Mouse (Mus musculus): ENCODE results near the gene Cmpk2. TPM values are rescaled to one million over a fixed set of nuclear protein-coding genes. Genes with fewer than 3 reads are reported as not detected.

Cmpk2 gene
- total RNA-seq, 2 experiments from 2014 or later, result 85.9 to 86.0 TPM

- no peak for ATAC-seq (replicated peaks; ENCODE audit: low FRiP score, poor library complexity, severe bottlenecking)
Observed at GRCm38 (mm10) chr12:26477198-26477597, 8.2 kb downstream of the Cmpk2 start.

- ATAC-seq (replicated peaks; ENCODE audit: low FRiP score, poor library complexity, severe bottlenecking), result no peak
Observed at GRCm38 (mm10) chr12:26478196-26479004, 9.4 kb downstream of the Cmpk2 start.

GRCm38 (mm10) chr12:26485738-26486580, 17.0 kb downstream of the Cmpk2 start:
- ATAC-seq (replicated peaks; ENCODE audit: low FRiP score, poor library complexity, severe bottlenecking), result peak; percentile 76

GRCm38 (mm10) chr12:26487874-26488616, 19.0 kb downstream of the Cmpk2 start:
- peak; percentile 81 for ATAC-seq (replicated peaks; ENCODE audit: low FRiP score, poor library complexity, severe bottlenecking)

GRCm38 (mm10) chr12:26488617-26489274, 19.7 kb downstream of the Cmpk2 start:
- no peak for ATAC-seq (replicated peaks; ENCODE audit: low FRiP score, poor library complexity, severe bottlenecking)

- no peak for ATAC-seq (replicated peaks; ENCODE audit: low FRiP score, poor library complexity, severe bottlenecking)
Observed at GRCm38 (mm10) chr12:26489942-26490341, 20.9 kb downstream of the Cmpk2 start.

GRCm38 (mm10) chr12:26501042-26501441, 32.0 kb downstream of the Cmpk2 start:
- ATAC-seq (replicated peaks; ENCODE audit: low FRiP score, poor library complexity, severe bottlenecking), result no peak

GRCm38 (mm10) chr12:26510971-26511370, 42.0 kb downstream of the Cmpk2 start:
- ATAC-seq (replicated peaks; ENCODE audit: low FRiP score, poor library complexity, severe bottlenecking), result no peak

GRCm38 (mm10) chr12:26518206-26518605, 49.2 kb downstream of the Cmpk2 start:
- no peak for ATAC-seq (replicated peaks; ENCODE audit: low FRiP score, poor library complexity, severe bottlenecking)

- ATAC-seq (replicated peaks; ENCODE audit: low FRiP score, poor library complexity, severe bottlenecking), result no peak
Observed at GRCm38 (mm10) chr12:26524943-26525697, 56.1 kb downstream of the Cmpk2 start.

- ATAC-seq (replicated peaks; ENCODE audit: low FRiP score, poor library complexity, severe bottlenecking), result no peak
Observed at GRCm38 (mm10) chr12:26525698-26526026, 56.7 kb downstream of the Cmpk2 start.

Other genes starting within 250 kb of the Cmpk2 start
- 12.9 and 13.6 TPM in 2 replicates for gene Rnf144a, start 54.0 kb upstream of the Cmpk2 start, total RNA-seq (2015; ENCODE audit: low replicate concordance)
- gene Rnf144a, start 54.0 kb upstream of the Cmpk2 start, total RNA-seq (2017; ENCODE audit: low replicate concordance), result 6.8 and 8.5 TPM in 2 replicates
- 1,174 and 1,207 TPM in 2 replicates for gene Rsad2, start 12.8 kb upstream of the Cmpk2 start, total RNA-seq (2015; ENCODE audit: low replicate concordance)
- 1,630 and 1,984 TPM in 2 replicates for gene Rsad2, start 12.8 kb upstream of the Cmpk2 start, total RNA-seq (2017; ENCODE audit: low replicate concordance)